Mouse (Mus musculus) liver, adult 2 months (tissue): ENCODE measurements around the gene Cygb.

Experiments
- CTCF ChIP-seq: fragments of 200-500 bp; IDR thresholded peaks from 2 replicates; pipeline ENCODE4 v1.5.1; 2011; ENCODE audit warnings: low read depth, low read length, control low read depth
- POLR2A ChIP-seq: fragments of 200-500 bp; IDR thresholded peaks from 2 replicates; pipeline ENCODE4 v1.6.1; 2011; ENCODE audit warnings: low read length, control low read depth; ENCODE audit not compliant: insufficient read depth; ENCODE audit errors: extremely low read depth

DNA sequence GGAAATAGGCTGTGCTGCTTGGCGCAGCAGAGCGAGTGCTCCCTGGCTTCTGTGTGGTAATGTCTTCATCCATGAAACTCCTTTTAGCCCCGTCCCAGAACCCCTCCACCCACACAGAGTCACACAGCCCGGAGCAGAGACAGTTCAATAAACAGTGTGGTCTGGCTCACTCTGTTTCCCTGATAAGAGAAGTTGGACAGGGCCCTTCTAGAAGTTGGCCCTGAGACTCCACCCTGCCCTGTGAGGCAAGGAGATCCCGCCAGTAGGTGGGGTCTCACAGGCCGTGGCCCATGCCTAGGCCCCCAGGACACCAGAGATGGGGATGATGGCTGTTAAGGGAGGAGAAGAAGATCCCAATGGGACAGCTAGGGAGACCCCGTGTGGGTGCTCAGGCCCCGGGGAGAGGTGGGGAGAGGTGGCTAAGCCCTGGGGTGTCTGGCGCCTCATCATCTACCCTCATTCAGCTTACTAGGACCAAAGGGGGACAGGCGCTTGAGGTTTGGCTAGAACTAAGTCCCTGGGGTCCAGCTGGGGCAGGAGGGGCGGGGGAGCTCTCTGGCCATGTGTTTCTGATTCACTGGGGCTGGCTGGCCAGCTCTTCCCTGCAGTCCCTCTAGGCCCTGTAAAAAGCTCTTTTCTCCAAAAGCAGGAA lies 6.6 kb downstream of the Cygb start:
- no peak for TF ChIP-seq CTCF
- TF ChIP-seq POLR2A, result no peak
